Mouse (Mus musculus): Measurements from ENCODE around the gene Mrps26. TPM values are rescaled to one million over a fixed set of nuclear protein-coding genes. Genes with fewer than 3 reads are reported as not detected.
A peak's percentile ranks its signal among the peaks of the same experiment; 100 is the strongest.
"Not testable (repeated sequence)": the region's sequence is repeated elsewhere in the genome, so short reads cannot be mapped to it uniquely, and the experiment has no call there.

The Mrps26 gene
- polyA plus RNA-seq, 1 experiment from 2014 or later, result 14.0 TPM

- 86% methylated on average over 7 of the region's 7 CpGs for WGBS (ENCODE audit: missing documents)
Measured at GRCm38 (mm10) chr2:130554841-130555240, 8.7 kb upstream of the Mrps26 start.

DNA sequence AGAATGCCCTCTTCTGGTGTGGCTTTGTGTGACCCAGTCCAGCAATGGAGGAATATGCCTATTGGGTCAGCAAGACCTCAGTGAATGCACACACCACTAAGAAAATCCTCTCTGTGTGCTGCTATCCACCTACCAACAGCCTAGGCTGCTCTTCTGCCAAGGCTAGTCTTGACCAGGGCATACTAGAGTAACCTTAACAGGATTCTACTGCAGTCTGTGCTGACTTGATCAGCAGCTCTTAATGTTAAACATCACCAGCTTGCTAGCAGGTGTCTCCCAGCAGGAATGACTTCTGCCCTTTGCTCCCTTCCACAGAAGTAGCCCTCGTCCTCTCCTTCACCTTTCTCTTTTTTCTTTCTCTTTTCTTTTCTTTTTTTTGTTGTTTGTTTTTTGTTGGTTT, 7.2 kb upstream of the Mrps26 start:
- 100% methylated on average over 1 of the region's 1 CpGs for WGBS (ENCODE audit: missing documents)
- Histone ChIP-seq H3K27ac (no peak overlapping the region), H3K4me3 (ENCODE audit: inconsistent target) (no peak overlapping the region), H3K36me3 (ENCODE audit: inconsistent target) (peaks cover 60% of the 10 kb centered on the region), H3K79me2 (ENCODE audit: inconsistent target) (no peaks in the 10 kb centered on the region)

More at GRCm38 (mm10) chr2:130554841-130555240, 8.7 kb upstream of the Mrps26 start:
- no peak overlapping the region for H3K4me3 ChIP-seq (ENCODE audit: inconsistent target)
- no peaks in the 10 kb centered on the region for H3K79me2 ChIP-seq (ENCODE audit: inconsistent target)
- no peak overlapping the region for H3K27ac ChIP-seq
- peaks cover 73% of the 10 kb centered on the region for H3K36me3 ChIP-seq (ENCODE audit: inconsistent target)

GRCm38 (mm10) chr2:130557462-130557861, 6.1 kb upstream of the Mrps26 start:
- Histone ChIP-seq H3K27ac (no peak overlapping the region), H3K36me3 (ENCODE audit: inconsistent target) (peaks cover 48% of the 10 kb centered on the region), H3K4me3 (ENCODE audit: inconsistent target) (no peak overlapping the region), H3K79me2 (ENCODE audit: inconsistent target) (no peaks in the 10 kb centered on the region)
- 85% methylated on average over 2 of the region's 2 CpGs for WGBS (ENCODE audit: missing documents)

DNA sequence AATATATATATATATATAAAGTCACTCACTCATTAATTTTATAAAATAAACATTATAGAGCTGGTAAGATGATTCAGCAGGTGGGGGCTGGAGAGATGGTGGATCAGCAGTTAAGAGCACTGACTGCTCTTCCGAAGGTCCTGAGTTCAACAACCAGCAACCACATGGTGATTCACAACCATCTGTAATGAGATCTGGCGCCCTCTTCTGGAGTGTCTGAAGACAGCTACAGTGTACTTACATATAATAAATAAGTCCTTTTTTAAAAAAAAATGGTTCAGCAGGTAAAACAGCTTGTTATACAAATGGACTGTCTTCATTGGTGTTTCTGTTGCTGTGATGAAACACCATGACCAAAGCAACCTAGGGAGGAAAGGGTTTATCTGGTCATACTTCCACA, 5.5 kb upstream of the Mrps26 start:
- no peak overlapping the region for H3K27ac ChIP-seq
- peaks cover 44% of the 10 kb centered on the region for H3K36me3 ChIP-seq (ENCODE audit: inconsistent target)
- H3K4me3 ChIP-seq (ENCODE audit: inconsistent target), result no peak overlapping the region
- H3K79me2 ChIP-seq (ENCODE audit: inconsistent target), result no peaks in the 10 kb centered on the region
- 81% methylated on average over 2 of the region's 2 CpGs for WGBS (ENCODE audit: missing documents)

DNA sequence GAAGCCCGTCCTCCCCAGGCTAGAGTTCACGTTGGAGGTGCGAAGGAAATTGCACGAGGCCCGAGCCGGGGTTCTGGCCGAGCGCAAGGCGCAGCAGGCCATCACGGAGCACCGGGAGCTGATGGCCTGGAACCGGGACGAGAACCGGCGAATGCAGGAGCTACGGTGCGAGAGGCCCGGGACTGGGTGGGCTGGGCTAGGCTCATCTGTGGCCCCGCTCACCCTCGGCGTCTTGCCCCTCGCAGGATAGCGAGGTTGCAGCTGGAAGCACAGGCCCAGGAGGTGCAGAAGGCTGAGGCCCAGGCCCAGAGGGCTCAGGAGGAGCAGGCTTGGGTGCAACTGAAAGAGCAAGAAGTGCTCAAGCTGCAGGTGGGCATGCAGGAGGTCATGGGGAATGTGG, 521 bp downstream of the Mrps26 start:
- no peak overlapping the region for H3K27ac ChIP-seq
- H3K36me3 ChIP-seq (ENCODE audit: inconsistent target), result no peaks in the 10 kb centered on the region
- H3K79me2 ChIP-seq (ENCODE audit: inconsistent target), result peaks cover 13% of the 10 kb centered on the region
- WGBS (ENCODE audit: missing documents), result under 1% methylated on average over 22 of the region's 23 CpGs
- H3K4me3 ChIP-seq (ENCODE audit: inconsistent target), result peak overlapping the region; percentile 46

DNA sequence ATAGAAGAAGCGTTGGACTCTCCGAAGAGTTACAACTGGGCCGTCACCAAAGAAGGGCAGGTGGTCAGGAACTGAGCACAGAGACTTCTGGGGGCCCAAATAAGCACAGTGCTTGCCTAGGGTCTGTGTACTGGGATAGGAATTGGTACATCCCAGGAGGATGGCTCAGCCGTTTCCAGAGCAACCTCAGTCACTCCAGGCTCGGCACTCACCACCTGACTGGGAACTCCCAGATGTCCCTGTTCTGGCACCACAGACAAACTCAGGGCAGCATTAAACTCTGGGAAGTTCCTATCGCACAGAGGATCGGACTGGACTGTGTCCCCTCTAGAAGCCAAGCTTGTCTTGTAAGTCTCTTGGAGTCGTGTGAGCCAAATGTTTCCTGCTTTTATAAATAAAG, 1.4 kb downstream of the Mrps26 start:
- Histone ChIP-seq H3K79me2 (ENCODE audit: inconsistent target) (peaks cover 13% of the 10 kb centered on the region), H3K36me3 (ENCODE audit: inconsistent target) (no peaks in the 10 kb centered on the region), H3K27ac (no peak overlapping the region), H3K4me3 (ENCODE audit: inconsistent target) (no peak overlapping the region)
- 95% methylated on average over 8 of the region's 8 CpGs for WGBS (ENCODE audit: missing documents)

DNA sequence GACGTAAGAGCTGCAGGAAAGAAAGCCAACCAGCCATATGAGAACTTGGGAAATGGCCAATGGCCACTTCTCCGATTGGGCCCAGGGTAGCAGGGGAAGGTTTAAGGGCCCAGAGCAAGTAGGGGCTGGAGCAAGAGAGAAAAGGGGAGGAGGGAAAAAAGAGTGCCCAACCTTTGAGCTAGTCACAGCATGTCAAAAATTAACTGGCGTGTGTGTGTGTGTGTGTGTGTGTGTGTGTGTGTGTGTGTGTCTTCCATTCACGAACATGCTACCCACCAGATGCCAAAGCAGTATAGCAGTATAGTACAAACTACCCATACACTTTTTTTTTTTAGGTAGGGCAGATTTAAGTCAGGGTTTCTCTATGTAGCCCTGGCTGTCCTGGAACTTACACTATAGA, 5.4 kb downstream of the Mrps26 start:
- Histone ChIP-seq H3K27ac (no peak overlapping the region), H3K4me3 (ENCODE audit: inconsistent target) (no peak overlapping the region), H3K36me3 (ENCODE audit: inconsistent target) (no peaks in the 10 kb centered on the region), H3K79me2 (ENCODE audit: inconsistent target) (peaks cover 11% of the 10 kb centered on the region)
- 79% methylated on average over 3 of the region's 4 CpGs for WGBS (ENCODE audit: missing documents)

DNA sequence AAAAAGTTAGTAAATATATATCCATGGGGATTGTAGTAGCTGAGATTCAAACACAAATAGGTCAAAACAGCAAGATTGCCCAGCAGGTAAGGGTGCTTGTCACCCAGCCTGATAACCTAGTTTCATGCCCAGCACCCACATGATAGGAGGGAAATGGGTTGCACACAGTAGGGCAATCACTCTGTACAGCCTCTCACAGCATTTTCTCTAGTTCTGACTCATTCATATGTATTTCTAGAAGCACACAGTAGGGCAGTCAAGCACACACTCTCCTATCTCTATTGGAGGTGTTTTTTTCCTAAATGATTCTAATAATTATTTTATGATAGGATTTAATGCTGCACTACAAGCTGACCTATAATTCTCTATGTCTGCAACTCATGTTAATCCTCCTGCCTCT, 6.4 kb downstream of the Mrps26 start:
- Histone ChIP-seq H3K4me3 (ENCODE audit: inconsistent target) (no peak overlapping the region), H3K36me3 (ENCODE audit: inconsistent target) (no peaks in the 10 kb centered on the region), H3K27ac (no peak overlapping the region), H3K79me2 (ENCODE audit: inconsistent target) (peaks cover 1% of the 10 kb centered on the region; the same call in 1 of the 2 replicates)

- H3K79me2 ChIP-seq (ENCODE audit: inconsistent target), result no peaks in the 10 kb centered on the region
- no peak overlapping the region for H3K27ac ChIP-seq
- WGBS (ENCODE audit: missing documents), result 95% methylated on average over 5 of the region's 5 CpGs
- no peaks in the 10 kb centered on the region for H3K36me3 ChIP-seq (ENCODE audit: inconsistent target)
- no peak overlapping the region for H3K4me3 ChIP-seq (ENCODE audit: inconsistent target)
Measured at GRCm38 (mm10) chr2:130574960-130575359, 11.4 kb downstream of the Mrps26 start.

DNA sequence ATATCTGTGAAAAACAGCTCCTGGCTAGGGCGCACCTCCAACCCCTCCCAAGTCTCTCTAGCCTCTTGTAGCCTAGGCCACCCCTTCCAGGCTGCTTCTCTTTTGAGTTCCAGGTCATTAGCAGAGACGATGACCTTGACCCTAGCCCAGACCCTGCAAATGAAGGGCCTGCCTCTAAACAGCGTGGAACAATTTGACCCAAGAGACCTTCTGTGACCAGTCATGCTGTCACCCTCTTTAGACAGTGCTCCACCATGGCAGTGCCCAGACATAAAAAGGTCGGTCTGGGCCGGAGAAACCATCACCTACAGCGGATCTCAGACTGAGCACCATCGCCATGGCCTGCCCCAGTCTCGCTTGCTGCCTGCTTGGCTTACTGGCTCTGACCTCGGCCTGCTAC, 12.3 kb downstream of the Mrps26 start, which contains the start of gene Oxt:
TSS of gene Oxt (plus strand) at position 301 of the 400 bp plus-strand sequence.
- WGBS (ENCODE audit: missing documents), result 78% methylated on average over 9 of the region's 9 CpGs
- Histone ChIP-seq H3K36me3 (ENCODE audit: inconsistent target) (no peaks in the 10 kb centered on the region), H3K79me2 (ENCODE audit: inconsistent target) (no peaks in the 10 kb centered on the region), H3K27ac (no peak within 1 kb of the TSS), H3K4me3 (ENCODE audit: inconsistent target) (no peak within 1 kb of the TSS)

DNA sequence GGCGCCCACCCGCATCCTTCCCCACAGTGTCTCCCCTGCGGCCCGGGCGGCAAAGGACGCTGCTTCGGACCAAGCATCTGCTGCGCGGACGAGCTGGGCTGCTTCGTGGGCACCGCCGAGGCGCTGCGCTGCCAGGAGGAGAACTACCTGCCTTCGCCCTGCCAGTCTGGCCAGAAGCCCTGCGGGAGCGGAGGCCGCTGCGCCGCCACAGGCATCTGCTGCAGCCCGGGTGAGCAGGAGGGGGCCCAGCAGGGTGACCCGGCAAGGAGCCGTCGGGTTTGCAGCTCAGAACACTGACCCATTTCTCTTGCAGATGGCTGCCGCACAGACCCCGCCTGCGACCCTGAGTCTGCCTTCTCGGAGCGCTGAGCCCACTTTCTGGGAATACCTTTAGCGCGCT, 13.0 kb downstream of the Mrps26 start:
- WGBS (ENCODE audit: missing documents), result 14% methylated on average over 28 of the region's 32 CpGs
- not testable (repeated sequence) for H3K79me2 ChIP-seq (ENCODE audit: inconsistent target); H3K4me3 ChIP-seq (ENCODE audit: inconsistent target); H3K36me3 ChIP-seq (ENCODE audit: inconsistent target); H3K27ac ChIP-seq

GRCm38 (mm10) chr2:130577021-130577420, 13.5 kb downstream of the Mrps26 start:
- whole genome bisulfite sequencing (ENCODE audit: missing documents), result 25% methylated on average over 9 of the region's 9 CpGs
- no peaks in the 10 kb centered on the region for H3K36me3 ChIP-seq (ENCODE audit: inconsistent target)
- no peak overlapping the region for H3K27ac ChIP-seq
- no peaks in the 10 kb centered on the region for H3K79me2 ChIP-seq (ENCODE audit: inconsistent target)
- no peak overlapping the region for H3K4me3 ChIP-seq (ENCODE audit: inconsistent target)

- H3K4me3 ChIP-seq (ENCODE audit: inconsistent target), result no peak overlapping the region
- WGBS (ENCODE audit: missing documents), result 8% methylated on average over 12 of the region's 12 CpGs
- H3K79me2 ChIP-seq (ENCODE audit: inconsistent target), result no peaks in the 10 kb centered on the region
- no peak overlapping the region for H3K27ac ChIP-seq
- no peaks in the 10 kb centered on the region for H3K36me3 ChIP-seq (ENCODE audit: inconsistent target)
Measured at GRCm38 (mm10) chr2:130577632-130578031, 14.1 kb downstream of the Mrps26 start.

DNA sequence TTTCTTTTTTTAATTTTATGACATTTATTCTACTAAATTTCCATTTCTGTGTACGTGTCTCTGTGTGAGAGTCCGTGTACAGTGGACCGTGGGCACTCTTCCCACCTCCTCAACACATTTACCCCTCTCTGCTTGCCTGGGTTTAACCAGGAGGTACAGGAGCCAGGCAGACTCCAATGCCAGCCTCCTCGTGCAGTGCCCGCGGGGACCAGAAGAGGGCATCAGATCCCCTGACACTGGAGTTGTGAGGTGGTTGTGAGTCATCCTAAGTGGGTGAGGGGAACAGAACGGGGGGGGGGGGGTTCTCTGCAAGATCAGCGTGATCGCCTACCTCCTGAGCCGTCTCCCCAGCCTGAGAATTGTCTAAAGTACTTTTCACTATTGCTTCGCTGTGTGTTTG, 14.6 kb downstream of the Mrps26 start:
- H3K79me2 ChIP-seq (ENCODE audit: inconsistent target), result no peaks in the 10 kb centered on the region
- no peaks in the 10 kb centered on the region for H3K36me3 ChIP-seq (ENCODE audit: inconsistent target)
- WGBS (ENCODE audit: missing documents), result 21% methylated on average over 11 of the region's 11 CpGs
- no peak overlapping the region for H3K27ac ChIP-seq
- H3K4me3 ChIP-seq (ENCODE audit: inconsistent target), result no peak overlapping the region

DNA sequence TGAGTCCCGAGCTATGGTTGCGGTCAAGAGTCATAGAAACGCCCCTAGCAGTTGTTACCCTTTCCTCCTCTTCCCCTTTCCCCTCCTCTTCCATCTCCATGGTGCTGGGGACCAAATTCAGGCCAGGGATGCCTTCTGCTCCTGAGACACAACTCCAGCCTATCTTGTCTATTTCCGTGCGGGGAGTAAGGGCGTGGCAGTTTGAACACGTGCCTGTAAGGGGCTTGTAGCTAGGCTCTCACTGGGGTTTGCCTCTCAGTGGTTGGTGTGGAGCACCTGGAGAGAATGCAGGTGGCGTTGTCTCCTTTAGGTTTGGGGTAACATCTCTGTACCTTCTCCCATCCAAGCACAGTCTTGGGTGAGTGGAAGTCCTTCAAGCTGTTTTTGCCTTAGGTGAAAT, 16.2 kb downstream of the Mrps26 start:
- Histone ChIP-seq H3K79me2 (ENCODE audit: inconsistent target) (no peaks in the 10 kb centered on the region), H3K4me3 (ENCODE audit: inconsistent target) (no peak overlapping the region), H3K36me3 (ENCODE audit: inconsistent target) (no peaks in the 10 kb centered on the region), H3K27ac (no peak overlapping the region)
- WGBS (ENCODE audit: missing documents), result 10% methylated on average over 8 of the region's 8 CpGs

- no peak overlapping the region for H3K4me3 ChIP-seq (ENCODE audit: inconsistent target)
- H3K27ac ChIP-seq, result no peak overlapping the region
- 12% methylated on average over 16 of the region's 16 CpGs for WGBS (ENCODE audit: missing documents)
- H3K36me3 ChIP-seq (ENCODE audit: inconsistent target), result no peaks in the 10 kb centered on the region
- H3K79me2 ChIP-seq (ENCODE audit: inconsistent target), result no peaks in the 10 kb centered on the region
Measured at GRCm38 (mm10) chr2:130581201-130581600, 17.7 kb downstream of the Mrps26 start.
